Mouse (Mus musculus) intestine, embryonic 16.5 days (tissue): ENCODE measurements around the gene Mid1. TPM values are rescaled to one million over a fixed set of nuclear protein-coding genes. Genes with fewer than 3 reads are reported as not detected.
"Not testable (repeated sequence)": the region's sequence is repeated elsewhere in the genome, so short reads cannot be mapped to it uniquely, and the experiment has no call there.

Experiments
- ATAC-seq: fragments of 200-750 bp; cut with Nextera tagmentation; 2 replicates; pipeline ENCODE4 v1.8.0; 2017; ENCODE audit warnings: moderate TSS enrichment, moderate library complexity
- H3K27ac ChIP-seq: fragments of 300-500 bp; sonication (generic); 2 replicates; pipeline ENCODE4 v1.5.1; 2014; ENCODE audit warnings: mild to moderate bottlenecking, low read length
- H3K27me3 ChIP-seq: fragments of 300-500 bp; sonication (generic); replicated peaks from 2 replicates; pipeline ENCODE4 v1.6.1; 2014; ENCODE audit warnings: low read length, control low read depth, mixed read lengths; ENCODE audit not compliant: control insufficient read depth, insufficient read depth
- H3K36me3 ChIP-seq: fragments of 300-500 bp; sonication (generic); 2 replicates; pipeline ENCODE4 v1.6.1; 2014; ENCODE audit warnings: low read length, control low read depth; ENCODE audit not compliant: control insufficient read depth, insufficient read depth
- H3K4me1 ChIP-seq: fragments of 300-500 bp; sonication (generic); 2 replicates; pipeline ENCODE4 v1.6.1; 2014; ENCODE audit warnings: low read length, control low read depth, mixed read lengths; ENCODE audit not compliant: control insufficient read depth, insufficient read depth
- H3K4me2 ChIP-seq: fragments of 300-500 bp; sonication (generic); 2 replicates; pipeline ENCODE4 v1.6.1; 2014; ENCODE audit warnings: low read depth, low read length, control low read depth
- H3K4me3 ChIP-seq: fragments of 300-500 bp; sonication (generic); 2 replicates; pipeline ENCODE4 v1.5.1; 2014; ENCODE audit warnings: mild to moderate bottlenecking, low read length
- H3K9ac ChIP-seq: fragments of 300-500 bp; sonication (generic); 2 replicates; pipeline ENCODE4 v1.6.1; 2014; ENCODE audit warnings: low read depth, low read length
- H3K9me3 ChIP-seq: fragments of 300-500 bp; sonication (generic); 2 replicates; pipeline ENCODE4 v1.6.1; 2016; ENCODE audit warnings: low read length, control low read depth; ENCODE audit not compliant: control insufficient read depth
- WGBS: fragments of 180-500 bp; shearing (Covaris S2); extraction: QIAGEN DNeasy Blood & Tissue Kit; methylation state at CpG from one replicate; pipeline ENCODE4 v1.1.7; 2014; 5-methylcytosine and 5-hydroxymethylcytosine counted together
- polyA plus RNA-seq: library from polyadenylated mRNA; unstranded; fragments of >200 nt; fragmentation: Nextera tagmentation; extraction: Ambion mirVana; gene quantifications from 2 replicates; pipeline ENCODE4 v1.2.1, GENCODE M21; 2015

The Mid1 gene
- polyA plus RNA-seq, 1 experiment from 2014 or later: 3.5 TPM

DNA sequence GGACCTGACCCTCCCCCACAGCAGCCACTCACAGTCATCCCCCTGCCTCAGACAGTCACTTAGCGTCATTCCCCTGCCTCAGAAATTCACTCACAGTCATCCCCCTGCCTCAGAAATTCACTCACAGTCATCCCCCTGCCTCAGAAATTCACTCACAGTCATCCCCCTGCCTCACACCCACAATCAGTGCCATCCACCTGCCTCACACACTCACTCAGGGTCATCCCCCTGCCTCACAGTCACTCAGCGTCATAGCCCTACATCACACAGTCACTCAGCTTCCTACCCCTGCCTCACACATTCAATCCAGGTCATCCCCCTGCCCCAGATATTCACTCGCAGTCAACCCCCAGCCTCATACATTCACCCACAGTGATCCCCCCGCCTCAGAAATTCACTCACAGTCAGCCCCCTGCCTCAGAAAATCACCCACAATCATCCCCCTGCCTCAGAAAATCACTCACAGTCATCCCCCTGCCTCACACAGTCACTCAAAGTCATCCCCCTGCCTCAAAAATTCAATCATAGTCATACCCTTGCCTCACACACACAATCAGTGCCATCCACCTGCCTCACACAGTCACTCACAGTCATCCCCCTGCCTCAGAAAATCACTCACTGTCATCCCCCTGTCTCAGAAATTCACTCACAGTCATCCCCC, 313.7 kb downstream of the Mid1 start:
- not testable (repeated sequence) for H3K4me2 ChIP-seq

DNA sequence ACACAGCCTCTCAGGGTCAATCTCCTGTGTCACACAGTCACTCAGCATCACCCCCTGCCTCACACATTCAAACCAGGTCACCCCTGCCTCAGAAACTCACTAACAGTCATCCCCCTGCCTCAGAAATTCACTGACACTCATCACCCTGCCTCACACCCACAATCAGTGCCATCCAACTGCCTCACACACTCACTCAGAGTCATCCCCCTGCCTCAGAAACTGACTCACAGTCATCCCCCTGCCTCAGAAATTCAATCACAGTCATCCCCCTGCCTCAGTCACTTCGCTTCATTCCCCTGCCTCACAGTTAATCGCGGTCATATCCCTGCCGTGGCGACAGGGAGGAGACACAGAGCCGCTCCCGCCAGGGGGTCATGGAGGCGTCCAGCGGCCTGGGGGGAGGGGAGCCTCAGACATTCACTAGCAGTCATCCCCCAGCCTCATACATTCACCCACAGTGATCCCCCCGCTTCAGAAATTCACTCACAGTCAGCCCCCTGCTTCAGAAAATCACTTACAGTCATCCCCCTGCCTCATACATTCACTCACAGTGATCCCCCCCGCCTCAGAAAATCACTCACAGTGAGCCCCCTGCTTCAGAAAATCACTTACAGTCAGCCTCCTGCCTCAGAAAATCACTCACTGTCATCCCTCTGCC, 314.4 kb downstream of the Mid1 start:
- H3K27ac ChIP-seq, H3K9me3 ChIP-seq, H3K36me3 ChIP-seq, H3K9ac ChIP-seq, ATAC-seq, H3K4me1 ChIP-seq, H3K4me3 ChIP-seq, H3K4me2 ChIP-seq, H3K27me3 ChIP-seq: not testable (repeated sequence)
- WGBS: 38% methylated on average over 5 of the region's 11 CpGs

More for the DNA sequence above, 313.7 kb downstream of the Mid1 start:
- H3K4me1 ChIP-seq, H3K4me3 ChIP-seq, H3K27ac ChIP-seq, ATAC-seq, H3K9me3 ChIP-seq, H3K27me3 ChIP-seq, H3K9ac ChIP-seq, H3K36me3 ChIP-seq: not testable (repeated sequence)
- WGBS: 6% methylated on average over 1 of the region's 4 CpGs

DNA sequence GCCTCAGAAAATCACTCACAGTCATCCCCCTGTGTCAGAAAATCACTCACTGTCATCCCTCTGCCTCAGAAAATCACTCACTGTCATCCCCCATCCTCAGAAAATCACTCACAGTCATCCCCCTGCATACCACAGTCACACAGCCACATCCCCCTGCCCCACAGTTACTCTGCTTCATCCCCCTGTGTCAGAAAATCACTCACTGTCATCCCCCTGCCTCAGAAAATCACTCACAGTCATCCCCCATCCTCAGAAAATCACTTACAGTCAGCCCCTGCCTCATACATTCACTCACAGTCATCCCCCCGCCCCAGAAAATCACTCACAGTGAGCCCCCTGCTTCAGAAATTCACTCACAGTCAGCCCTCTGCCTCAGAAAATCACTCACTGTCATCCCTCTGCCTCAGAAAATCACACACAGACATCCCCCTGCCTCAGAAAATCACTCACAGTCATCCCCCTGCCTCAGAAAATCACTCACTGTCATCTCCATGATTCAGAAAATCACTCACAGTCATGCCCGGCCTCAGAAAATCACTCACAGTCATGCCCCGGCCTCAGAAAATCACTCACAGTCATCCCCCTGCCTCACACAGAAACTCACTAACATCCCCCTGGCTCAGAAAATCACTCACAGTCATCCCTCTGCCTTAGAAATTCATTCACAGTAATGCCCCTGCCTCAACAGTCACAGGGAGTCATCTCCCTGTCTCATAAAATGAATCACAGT, 315.1 kb downstream of the Mid1 start:
- not testable (repeated sequence) for H3K36me3 ChIP-seq, ATAC-seq, H3K27me3 ChIP-seq, H3K27ac ChIP-seq, H3K4me2 ChIP-seq, H3K9ac ChIP-seq, H3K9me3 ChIP-seq, H3K4me3 ChIP-seq, H3K4me1 ChIP-seq
- 0% methylated on average over 2 of the region's 3 CpGs for WGBS

DNA sequence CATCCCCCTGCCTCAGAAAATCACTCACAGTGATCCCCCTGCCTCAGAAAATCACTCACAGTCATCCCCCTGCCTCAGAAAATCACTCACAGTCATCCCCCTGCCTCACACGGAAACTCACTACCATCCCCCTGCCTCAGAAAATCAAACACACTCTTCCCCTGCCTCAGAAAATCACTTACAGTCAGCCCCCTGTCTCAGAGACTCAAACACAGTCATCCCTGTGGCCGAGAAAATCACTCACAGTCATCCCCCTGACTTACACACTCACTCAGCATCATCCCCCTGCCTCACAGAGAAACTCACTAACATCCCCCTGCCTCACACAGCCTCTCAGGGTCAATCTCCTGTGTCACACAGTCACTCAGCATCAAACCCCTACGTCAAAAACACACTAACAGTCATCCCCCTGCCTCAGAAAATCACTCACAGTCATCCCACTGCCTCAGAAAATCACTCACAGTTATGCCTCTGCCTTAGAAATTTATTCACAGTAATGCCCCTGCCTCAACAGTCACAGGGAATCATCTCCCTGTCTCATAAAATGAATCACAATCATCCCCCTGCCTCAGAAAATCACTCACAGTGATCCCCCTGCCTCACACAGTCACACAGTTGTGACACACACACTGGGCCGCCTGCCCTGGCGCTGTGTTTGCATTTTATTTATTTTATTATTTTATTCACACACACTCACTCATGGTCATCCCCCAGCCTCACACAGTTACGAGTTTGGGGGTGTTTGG, 315.8 kb downstream of the Mid1 start:
- not testable (repeated sequence) for H3K36me3 ChIP-seq, H3K27ac ChIP-seq, H3K4me2 ChIP-seq, H3K4me3 ChIP-seq, H3K4me1 ChIP-seq, H3K9ac ChIP-seq, H3K9me3 ChIP-seq, ATAC-seq, H3K27me3 ChIP-seq
- 38% methylated on average over 6 of the region's 6 CpGs for WGBS

DNA sequence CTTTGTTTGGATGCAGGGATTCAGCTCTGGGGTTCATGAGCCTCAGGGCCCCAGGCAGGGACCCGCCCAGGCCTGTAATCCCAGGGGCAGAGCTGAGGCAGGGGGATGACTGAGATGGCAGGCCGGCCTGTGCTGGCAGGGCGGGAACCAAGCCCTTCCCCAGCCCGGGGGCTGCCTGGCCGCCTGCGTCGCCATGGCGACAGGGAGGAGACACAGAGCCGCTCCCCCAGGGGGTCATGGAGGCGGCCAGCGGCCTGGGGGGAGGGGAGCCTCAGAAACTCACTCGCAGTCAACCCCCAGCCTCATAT, 316.3 kb downstream of the Mid1 start:
- H3K9me3 ChIP-seq, H3K27ac ChIP-seq, H3K4me2 ChIP-seq, H3K27me3 ChIP-seq, H3K9ac ChIP-seq, H3K4me3 ChIP-seq, H3K36me3 ChIP-seq, H3K4me1 ChIP-seq, ATAC-seq: not testable (repeated sequence)
- 67% methylated on average over 1 of the region's 12 CpGs for WGBS

DNA sequence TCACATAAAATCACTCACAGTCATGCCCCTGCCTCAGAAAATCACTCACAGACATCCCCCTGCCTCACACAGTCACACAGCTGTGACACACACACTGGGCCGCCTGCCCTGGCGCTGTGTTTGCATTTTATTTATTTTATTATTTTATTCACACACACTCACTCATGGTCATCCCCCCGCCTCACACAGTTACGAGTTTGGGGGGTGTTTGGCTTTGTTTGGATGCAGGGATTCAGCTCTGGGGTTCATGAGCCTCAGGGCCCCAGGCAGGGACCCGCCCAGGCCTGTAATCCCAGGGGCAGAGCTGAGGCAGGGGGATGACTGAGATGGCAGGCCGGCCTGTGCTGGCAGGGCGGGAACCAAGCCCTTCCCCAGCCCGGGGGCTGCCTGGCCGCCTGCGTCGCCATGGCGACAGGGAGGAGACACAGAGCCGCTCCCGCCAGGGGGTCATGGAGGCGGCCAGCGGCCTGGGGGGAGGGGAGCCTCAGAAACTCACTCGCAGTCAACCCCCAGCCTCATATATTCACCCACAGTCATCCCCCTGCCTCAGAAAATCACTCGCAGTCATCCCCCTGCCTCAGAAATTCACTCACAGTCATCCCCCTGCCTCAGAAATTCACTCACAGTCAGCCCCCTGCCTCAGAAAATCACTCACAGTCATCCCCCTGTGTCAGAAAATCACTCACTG, 317.7 kb downstream of the Mid1 start:
- H3K27ac ChIP-seq, H3K36me3 ChIP-seq, H3K9ac ChIP-seq, ATAC-seq, H3K9me3 ChIP-seq, H3K27me3 ChIP-seq, H3K4me1 ChIP-seq, H3K4me3 ChIP-seq, H3K4me2 ChIP-seq: not testable (repeated sequence)
- WGBS: 40% methylated on average over 7 of the region's 18 CpGs

DNA sequence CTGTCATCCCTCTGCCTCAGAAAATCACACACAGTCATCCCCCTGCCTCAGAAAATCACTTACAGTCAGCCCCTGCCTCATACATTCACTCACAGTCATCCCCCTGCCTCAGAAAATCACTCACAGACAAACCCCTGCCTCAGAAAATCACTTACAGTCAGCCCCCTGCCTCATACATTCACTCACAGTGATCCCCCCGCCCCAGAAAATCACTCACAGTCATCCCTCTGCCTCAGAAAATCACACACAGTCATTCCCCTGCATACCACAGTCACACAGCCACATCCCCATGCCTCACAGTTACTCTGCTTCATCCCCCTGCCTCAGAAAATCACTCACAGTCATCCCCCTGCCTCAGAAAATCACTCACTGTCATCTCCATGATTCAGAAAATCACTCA, 318.5 kb downstream of the Mid1 start:
- H3K9ac ChIP-seq, ATAC-seq, H3K27me3 ChIP-seq, H3K4me1 ChIP-seq, H3K27ac ChIP-seq, H3K4me3 ChIP-seq, H3K36me3 ChIP-seq, H3K4me2 ChIP-seq: not testable (repeated sequence)
- peaks cover 16% of the 10 kb centered on the region; the same call in 1 of the 2 replicates for H3K9me3 ChIP-seq
- 27% methylated on average over 1 of the region's 1 CpGs for WGBS

DNA sequence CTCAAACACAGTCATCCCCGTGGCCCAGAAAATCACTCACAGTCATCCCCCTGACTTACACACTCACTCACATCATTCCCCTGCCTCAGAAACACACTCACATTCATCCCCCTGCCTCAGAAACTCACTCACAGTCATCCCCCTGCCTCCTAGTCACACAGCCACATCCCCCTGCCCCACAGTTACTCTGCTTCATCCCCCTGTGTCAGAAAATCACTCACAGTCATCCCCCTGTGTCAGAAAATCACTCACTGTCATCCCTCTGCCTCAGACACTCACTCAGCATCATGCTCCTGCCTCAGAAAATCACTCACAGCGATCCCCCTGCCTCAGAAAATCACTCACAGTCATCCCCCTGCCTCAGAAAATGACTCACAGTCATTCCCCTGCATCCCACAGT, 319.2 kb downstream of the Mid1 start:
- H3K27me3 ChIP-seq, H3K4me2 ChIP-seq, H3K27ac ChIP-seq, H3K36me3 ChIP-seq, ATAC-seq, H3K9ac ChIP-seq, H3K4me1 ChIP-seq, H3K4me3 ChIP-seq: not testable (repeated sequence)
- peaks cover 20% of the 10 kb centered on the region for H3K9me3 ChIP-seq
- WGBS: 55% methylated on average over 2 of the region's 2 CpGs

DNA sequence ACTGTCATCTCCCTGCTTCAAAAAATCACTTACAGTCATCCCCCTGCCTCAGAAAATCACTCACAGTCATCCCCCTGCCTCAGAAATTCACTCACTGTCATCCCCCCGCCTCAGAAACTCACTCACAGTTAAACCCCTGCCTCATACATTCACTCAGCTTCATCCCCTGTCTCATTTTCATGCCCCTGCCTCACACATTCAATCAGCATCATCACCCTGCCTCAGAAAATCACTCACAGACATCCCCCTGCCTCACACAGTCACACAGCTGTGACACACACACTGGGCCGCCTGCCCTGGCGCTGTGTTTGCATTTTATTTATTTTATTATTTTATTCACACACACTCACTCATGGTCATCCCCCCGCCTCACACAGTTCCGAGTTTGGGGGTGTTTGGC, 319.8 kb downstream of the Mid1 start:
- WGBS: 25% methylated on average over 5 of the region's 5 CpGs

More for the DNA sequence above, 319.8 kb downstream of the Mid1 start:
- not testable (repeated sequence) for H3K4me1 ChIP-seq, ATAC-seq, H3K27ac ChIP-seq, H3K4me3 ChIP-seq, H3K27me3 ChIP-seq, H3K9ac ChIP-seq, H3K36me3 ChIP-seq, H3K4me2 ChIP-seq
- H3K9me3 ChIP-seq: peaks cover 25% of the 10 kb centered on the region
